In genomic region chr16:87360096-87360495, GRCm38 (mm10) we compare ENCODE assay signal across 16 mouse cellular contexts.
"Had no signal": no experiment of that assay in that cellular context is flagged by ENCODE, and none has a peak within 500 bp of the region (broad histone marks: within the 10 kb centered on the region; RNA-seq: fewer than 3 reads in every experiment).

No protein-coding gene starts in this region.

- H3K9me3 ChIP-seq: neural tube, embryonic 13.5 days; neural tube, embryonic 15.5 days; stomach, embryonic 15.5 days had no signal

- H3K27ac ChIP-seq: neural tube, embryonic 13.5 days; neural tube, embryonic 15.5 days; stomach, embryonic 15.5 days; stomach, postnatal 0 days had no signal

- DNase-seq: retina, postnatal 1 day; right cerebral cortex, adult 18-20 months; right cerebral cortex, postnatal 14 days; right cerebral cortex, postnatal 25 days; right cerebral cortex, postnatal 4 days; spleen, adult 18-20 months; thymus, adult 18-20 months; thymus, adult 2 months; thymus, postnatal 14 days; thymus, postnatal 25 days; thymus, postnatal 36 days; thymus, postnatal 4 days had no signal

- H3K4me1 ChIP-seq: neural tube, embryonic 13.5 days; neural tube, embryonic 15.5 days; stomach, embryonic 15.5 days had no signal

- H3K4me3 ChIP-seq: neural tube, embryonic 13.5 days; neural tube, embryonic 15.5 days; stomach, embryonic 15.5 days had no signal

- H3K27me3 ChIP-seq: neural tube, embryonic 13.5 days; neural tube, embryonic 15.5 days; stomach, embryonic 15.5 days had no signal
